Mouse (Mus musculus): Measurements from ENCODE around the gene Pde4dip. TPM values are rescaled to one million over a fixed set of nuclear protein-coding genes. Genes with fewer than 3 reads are reported as not detected.

Gene Pde4dip
- polyA plus RNA-seq, 1 experiment = 56.2 TPM

DNA sequence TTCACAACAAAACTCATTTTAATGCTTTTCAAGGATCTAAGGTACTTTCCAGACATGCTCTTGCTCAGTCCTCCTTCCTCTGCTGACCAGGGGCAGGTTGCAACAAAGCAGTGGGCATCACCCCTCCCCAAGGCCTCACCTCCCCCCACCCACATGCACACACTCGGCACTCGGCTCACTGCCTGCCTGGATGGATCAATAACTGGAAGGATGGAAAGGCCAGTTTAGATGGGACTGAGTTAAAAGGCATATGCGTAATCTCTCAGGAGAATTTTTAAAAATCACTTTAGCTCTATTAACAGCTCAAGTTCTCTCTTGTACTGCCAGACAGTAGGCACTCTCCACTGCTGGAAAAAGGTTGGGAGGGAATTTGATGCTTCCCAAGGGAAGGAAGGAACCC lies 40.9 kb downstream of the Pde4dip start:
- DNase-seq = no peak
- WGBS = 90% methylated on average over 3 of the region's 3 CpGs
- Histone ChIP-seq H3K27me3 (ENCODE audit: control insufficient read depth, insufficient read depth, low read length) (no peaks in the 10 kb centered on the region), H3K36me3 (ENCODE audit: control insufficient read depth, insufficient read depth, low read length) (no peaks in the 10 kb centered on the region), H3K4me1 (replicated peaks; ENCODE audit: control insufficient read depth, insufficient read depth, low read length) (no peaks in the 10 kb centered on the region), H3K27ac (ENCODE audit: control insufficient read depth, insufficient read depth, low read length) (no peak overlapping the region), H3K4me3 (ENCODE audit: control insufficient read depth, insufficient read depth, low read length) (no peak overlapping the region)
- TF ChIP-seq POLR2A (IDR thresholded peaks at IDR 0.05; ENCODE audit: control insufficient read depth, extremely low read depth, insufficient read depth, low read length, poor library complexity) (no peak), CTCF (IDR thresholded peaks at IDR 0.05; ENCODE audit: borderline replicate concordance, control insufficient read depth, extremely low read depth, insufficient read depth, low read length, poor library complexity) (no peak)

DNA sequence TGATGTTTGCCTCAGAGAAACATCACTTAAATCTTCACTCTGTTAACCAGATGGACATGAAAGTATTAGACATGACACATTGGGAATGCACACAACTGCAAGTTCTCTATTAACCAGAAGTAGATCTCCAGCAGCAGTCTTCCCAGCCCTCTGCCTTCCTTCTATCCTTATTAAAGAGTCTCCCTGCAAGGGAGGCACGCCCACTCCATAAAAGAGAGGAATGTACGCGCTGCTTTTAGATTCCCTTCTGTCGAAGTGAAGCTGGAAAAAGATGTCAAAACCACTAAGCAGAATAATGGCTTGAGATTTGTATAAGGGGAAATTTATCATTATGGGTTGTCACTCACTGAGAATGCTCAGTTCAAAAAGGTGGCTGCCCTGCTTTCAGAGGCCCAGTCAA lies 42.1 kb downstream of the Pde4dip start:
- no peak for TF ChIP-seq CTCF (IDR thresholded peaks at IDR 0.05; ENCODE audit: borderline replicate concordance, control insufficient read depth, extremely low read depth, insufficient read depth, low read length, poor library complexity)
- TF ChIP-seq POLR2A (IDR thresholded peaks at IDR 0.05; ENCODE audit: control insufficient read depth, extremely low read depth, insufficient read depth, low read length, poor library complexity) = no peak
- Histone ChIP-seq H3K4me1 (replicated peaks; ENCODE audit: control insufficient read depth, insufficient read depth, low read length) (no peaks in the 10 kb centered on the region), H3K36me3 (ENCODE audit: control insufficient read depth, insufficient read depth, low read length) (no peaks in the 10 kb centered on the region), H3K27ac (ENCODE audit: control insufficient read depth, insufficient read depth, low read length) (no peak overlapping the region), H3K27me3 (ENCODE audit: control insufficient read depth, insufficient read depth, low read length) (no peaks in the 10 kb centered on the region), H3K4me3 (ENCODE audit: control insufficient read depth, insufficient read depth, low read length) (no peak overlapping the region)
- DNase-seq = no peak
- 83% methylated on average over 4 of the region's 4 CpGs for WGBS

DNA sequence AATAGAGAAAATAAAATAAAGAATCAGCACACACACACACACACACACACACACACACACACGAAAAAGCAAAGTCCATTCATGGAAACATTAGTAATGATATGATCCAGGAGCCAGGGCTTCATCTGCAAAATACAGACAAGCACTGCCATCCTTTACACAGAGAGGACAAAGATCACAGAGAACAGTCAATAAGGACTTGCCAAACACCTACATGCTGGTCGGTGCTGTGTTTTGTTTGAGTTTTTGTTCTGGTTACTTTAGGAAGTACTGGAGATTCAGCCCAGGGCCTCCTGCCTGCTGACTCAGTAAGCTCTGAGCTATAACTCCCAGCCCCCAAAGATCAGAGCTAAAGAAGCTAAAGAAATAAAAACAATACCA lies 43.7 kb downstream of the Pde4dip start:
- no peak for DNase-seq
- Histone ChIP-seq H3K27ac (ENCODE audit: control insufficient read depth, insufficient read depth, low read length) (no peak overlapping the region), H3K27me3 (ENCODE audit: control insufficient read depth, insufficient read depth, low read length) (no peaks in the 10 kb centered on the region), H3K4me1 (replicated peaks; ENCODE audit: control insufficient read depth, insufficient read depth, low read length) (no peaks in the 10 kb centered on the region), H3K4me3 (ENCODE audit: control insufficient read depth, insufficient read depth, low read length) (no peak overlapping the region), H3K36me3 (ENCODE audit: control insufficient read depth, insufficient read depth, low read length) (no peaks in the 10 kb centered on the region)
- no peak for TF ChIP-seq CTCF (IDR thresholded peaks at IDR 0.05; ENCODE audit: borderline replicate concordance, control insufficient read depth, extremely low read depth, insufficient read depth, low read length, poor library complexity)
- TF ChIP-seq POLR2A (IDR thresholded peaks at IDR 0.05; ENCODE audit: control insufficient read depth, extremely low read depth, insufficient read depth, low read length, poor library complexity) = no peak
- WGBS = 86% methylated on average over 2 of the region's 2 CpGs

DNA sequence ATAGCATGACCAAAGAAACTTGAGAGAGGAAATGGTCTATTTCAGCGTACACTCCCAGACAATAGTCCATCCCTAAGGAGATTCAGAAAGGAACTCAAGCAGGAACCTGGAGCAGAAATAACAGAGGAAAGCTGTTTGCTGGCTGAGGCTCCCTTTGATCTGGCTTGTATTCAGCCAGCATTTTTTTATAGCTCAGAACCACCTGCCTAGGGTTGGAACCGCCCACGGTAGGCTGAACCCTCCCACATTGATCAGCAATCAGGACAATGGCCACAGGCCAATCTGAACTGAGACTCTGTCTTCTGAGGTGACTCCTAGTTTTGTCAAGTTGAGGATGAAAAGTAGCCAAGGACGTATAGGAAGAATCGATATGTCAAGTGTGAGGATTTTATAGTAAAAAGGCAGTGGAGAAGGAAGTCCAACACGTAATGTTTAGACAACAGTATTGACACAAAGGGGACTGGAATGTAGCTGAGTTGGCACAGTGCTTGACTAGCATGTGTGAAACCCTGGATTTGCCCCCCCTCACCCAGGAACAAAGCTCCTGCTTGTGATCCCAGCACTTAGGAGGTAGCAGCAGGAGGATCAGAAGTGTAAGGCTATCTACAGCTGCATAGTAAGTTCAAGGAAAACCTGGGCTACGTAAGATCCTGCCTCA lies 44.2 kb downstream of the Pde4dip start:
- Histone ChIP-seq H3K36me3 (ENCODE audit: control insufficient read depth, insufficient read depth, low read length) (no peaks in the 10 kb centered on the region), H3K27me3 (ENCODE audit: control insufficient read depth, insufficient read depth, low read length) (no peaks in the 10 kb centered on the region), H3K27ac (ENCODE audit: control insufficient read depth, insufficient read depth, low read length) (no peak overlapping the region), H3K4me3 (ENCODE audit: control insufficient read depth, insufficient read depth, low read length) (no peak overlapping the region), H3K4me1 (replicated peaks; ENCODE audit: control insufficient read depth, insufficient read depth, low read length) (no peaks in the 10 kb centered on the region)
- no peak for TF ChIP-seq CTCF (IDR thresholded peaks at IDR 0.05; ENCODE audit: borderline replicate concordance, control insufficient read depth, extremely low read depth, insufficient read depth, low read length, poor library complexity)
- no peak for TF ChIP-seq POLR2A (IDR thresholded peaks at IDR 0.05; ENCODE audit: control insufficient read depth, extremely low read depth, insufficient read depth, low read length, poor library complexity)
- 92% methylated on average over 7 of the region's 7 CpGs for WGBS
- no peak for DNase-seq

DNA sequence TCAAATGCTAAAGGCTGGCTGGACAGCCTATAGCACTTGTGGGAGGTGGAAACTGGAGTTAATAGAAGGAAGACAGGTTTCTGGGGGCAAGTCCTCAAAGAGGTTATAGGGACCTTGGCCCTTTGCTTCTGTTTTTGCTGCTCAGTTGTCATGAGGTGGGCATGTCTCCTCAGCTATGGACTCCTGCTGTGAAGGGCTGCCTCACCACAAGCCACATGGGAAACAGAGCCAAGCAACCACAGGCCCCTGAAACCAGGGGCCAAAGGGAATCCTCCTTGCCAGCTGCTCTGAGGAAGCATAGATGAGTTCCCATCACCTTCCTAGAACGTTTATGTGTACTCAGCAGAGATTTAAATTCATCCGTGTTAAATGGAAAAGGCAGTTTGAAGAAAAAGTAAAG lies 45.9 kb downstream of the Pde4dip start:
- Histone ChIP-seq H3K27me3 (ENCODE audit: control insufficient read depth, insufficient read depth, low read length) (no peaks in the 10 kb centered on the region), H3K36me3 (ENCODE audit: control insufficient read depth, insufficient read depth, low read length) (no peaks in the 10 kb centered on the region), H3K27ac (ENCODE audit: control insufficient read depth, insufficient read depth, low read length) (no peak overlapping the region), H3K4me3 (ENCODE audit: control insufficient read depth, insufficient read depth, low read length) (no peak overlapping the region), H3K4me1 (replicated peaks; ENCODE audit: control insufficient read depth, insufficient read depth, low read length) (no peaks in the 10 kb centered on the region)
- WGBS = 16% methylated on average over 2 of the region's 2 CpGs
- no peak for TF ChIP-seq CTCF (IDR thresholded peaks at IDR 0.05; ENCODE audit: borderline replicate concordance, control insufficient read depth, extremely low read depth, insufficient read depth, low read length, poor library complexity)
- no peak for TF ChIP-seq POLR2A (IDR thresholded peaks at IDR 0.05; ENCODE audit: control insufficient read depth, extremely low read depth, insufficient read depth, low read length, poor library complexity)
- no peak for DNase-seq

DNA sequence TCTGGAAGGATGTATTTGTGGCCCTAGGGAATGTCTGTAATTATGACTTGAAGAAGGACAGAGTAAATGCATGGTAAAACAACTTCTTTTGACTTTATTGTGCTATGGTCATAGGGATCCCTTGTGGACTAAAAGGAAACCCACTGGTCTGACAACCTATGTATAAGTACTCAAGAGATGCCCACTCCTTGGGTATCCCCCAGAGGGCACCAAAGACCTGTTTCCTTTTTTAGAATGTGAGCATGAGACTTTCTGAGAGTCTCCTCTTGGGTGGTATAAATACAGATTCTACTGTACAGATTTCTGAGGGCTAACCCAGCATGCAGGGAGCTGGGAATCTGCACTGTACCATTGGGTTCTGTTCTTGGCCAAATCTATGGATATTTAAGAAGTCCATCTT lies 48.1 kb downstream of the Pde4dip start:
- no peak overlapping the region for H3K4me3 ChIP-seq (ENCODE audit: control insufficient read depth, insufficient read depth, low read length)
- H3K36me3 ChIP-seq (ENCODE audit: control insufficient read depth, insufficient read depth, low read length) = no peaks in the 10 kb centered on the region
- no peak overlapping the region for H3K27ac ChIP-seq (ENCODE audit: control insufficient read depth, insufficient read depth, low read length)
- no peak for DNase-seq
- no peaks in the 10 kb centered on the region for H3K27me3 ChIP-seq (ENCODE audit: control insufficient read depth, insufficient read depth, low read length)
- TF ChIP-seq POLR2A (IDR thresholded peaks at IDR 0.05; ENCODE audit: control insufficient read depth, extremely low read depth, insufficient read depth, low read length, poor library complexity) (no peak), CTCF (IDR thresholded peaks at IDR 0.05; ENCODE audit: borderline replicate concordance, control insufficient read depth, extremely low read depth, insufficient read depth, low read length, poor library complexity) (no peak)
- H3K4me1 ChIP-seq (replicated peaks; ENCODE audit: control insufficient read depth, insufficient read depth, low read length) = no peaks in the 10 kb centered on the region

DNA sequence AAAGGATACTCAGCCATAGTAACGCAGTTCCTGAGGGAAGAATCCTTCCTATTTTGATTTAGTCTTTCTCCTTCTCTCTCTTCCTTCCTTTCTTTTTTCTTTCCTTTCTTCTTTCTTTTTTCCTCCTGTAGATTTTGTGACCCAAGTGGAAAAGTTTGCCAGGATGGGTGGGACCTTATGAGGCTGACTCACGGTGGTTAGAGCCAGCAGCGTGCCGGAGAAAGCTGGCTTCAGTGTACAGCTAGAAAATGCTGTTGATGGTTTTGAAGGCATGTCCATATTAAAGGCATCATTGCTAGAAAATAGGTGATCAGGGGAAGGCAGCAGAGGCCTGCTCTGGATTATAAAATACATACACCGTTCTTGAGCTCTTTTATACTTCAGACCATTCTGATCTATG lies 52.6 kb downstream of the Pde4dip start:
- no peaks in the 10 kb centered on the region for H3K27me3 ChIP-seq (ENCODE audit: control insufficient read depth, insufficient read depth, low read length)
- H3K4me3 ChIP-seq (ENCODE audit: control insufficient read depth, insufficient read depth, low read length) = no peak overlapping the region
- no peaks in the 10 kb centered on the region for H3K4me1 ChIP-seq (replicated peaks; ENCODE audit: control insufficient read depth, insufficient read depth, low read length)
- no peaks in the 10 kb centered on the region for H3K36me3 ChIP-seq (ENCODE audit: control insufficient read depth, insufficient read depth, low read length)
- DNase-seq = no peak
- no peak for TF ChIP-seq CTCF (IDR thresholded peaks at IDR 0.05; ENCODE audit: borderline replicate concordance, control insufficient read depth, extremely low read depth, insufficient read depth, low read length, poor library complexity)
- no peak for TF ChIP-seq POLR2A (IDR thresholded peaks at IDR 0.05; ENCODE audit: control insufficient read depth, extremely low read depth, insufficient read depth, low read length, poor library complexity)
- no peak overlapping the region for H3K27ac ChIP-seq (ENCODE audit: control insufficient read depth, insufficient read depth, low read length)
- WGBS = 92% methylated on average over 5 of the region's 5 CpGs
